ENCODE assay signal across 18 mouse cellular contexts in the genomic region with DNA sequence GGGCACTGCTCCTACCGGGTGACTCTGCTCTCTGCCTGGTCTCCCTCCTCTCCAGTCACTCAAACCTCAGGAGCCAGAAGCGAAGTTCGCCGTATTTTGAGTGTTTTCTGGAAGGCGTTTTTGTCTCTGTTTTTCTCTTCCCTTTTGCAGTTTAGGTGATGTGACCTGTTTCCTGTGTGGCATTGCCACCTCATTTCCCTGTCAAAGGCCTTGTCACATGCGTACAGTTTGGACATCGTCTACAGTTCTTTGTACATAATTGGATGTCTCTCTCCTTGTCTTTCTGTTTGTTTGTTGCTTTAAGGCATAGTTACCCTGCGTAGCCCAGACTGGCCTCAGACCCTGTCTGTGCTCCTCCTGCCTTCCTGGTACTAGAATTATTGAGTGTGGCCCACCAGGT.
"Had no signal": no experiment of that assay in that cellular context is flagged by ENCODE, and none has a peak within 500 bp of the region (broad histone marks: within the 10 kb centered on the region; RNA-seq: fewer than 3 reads in every experiment).

No protein-coding gene starts in this region.

- H3K27me3 ChIP-seq: limb, embryonic 13.5 days; liver, embryonic 12.5 days; liver, embryonic 15.5 days; lung, embryonic 15.5 days; midbrain, embryonic 12.5 days; midbrain, embryonic 15.5 days had no signal

- DNase-seq: kidney, adult 18-20 months; kidney, adult 9 months; kidney, postnatal 14 days; kidney, postnatal 4 days; liver; lung, adult 18-20 months; lung, postnatal 10 days; lung, postnatal 4 days; thymus, postnatal 4 days had no signal

- H3K4me3 ChIP-seq: limb, embryonic 10.5 days; limb, embryonic 13.5 days; liver, embryonic 12.5 days; liver, embryonic 15.5 days; lung, embryonic 15.5 days; midbrain, embryonic 12.5 days; midbrain, embryonic 15.5 days; myocyte had no signal

- H3K4me2 ChIP-seq: limb, embryonic 13.5 days; liver, embryonic 12.5 days; liver, embryonic 15.5 days; lung, embryonic 15.5 days; midbrain, embryonic 12.5 days; midbrain, embryonic 15.5 days had no signal

- H3K27ac ChIP-seq: limb, embryonic 10.5 days; limb, embryonic 13.5 days; liver, embryonic 12.5 days; liver, embryonic 15.5 days; lung, embryonic 15.5 days; midbrain, embryonic 12.5 days; midbrain, embryonic 15.5 days had no signal

- H3K9ac ChIP-seq: limb, embryonic 13.5 days; liver, embryonic 12.5 days; liver, embryonic 15.5 days; lung, embryonic 15.5 days; midbrain, embryonic 12.5 days; midbrain, embryonic 15.5 days had no signal

- H3K4me1 ChIP-seq: limb, embryonic 13.5 days; lung, embryonic 15.5 days; midbrain, embryonic 12.5 days; midbrain, embryonic 15.5 days had no signal

- H3K9me3 ChIP-seq: liver, embryonic 15.5 days; lung, embryonic 15.5 days; midbrain, embryonic 15.5 days had no signal

- ATAC-seq: intestine, embryonic 16.5 days; midbrain, embryonic 15.5 days had no signal
